Mouse (Mus musculus) embryonic fibroblast, embryonic 13.5 days (primary cell): ENCODE data around the gene Igf2r. TPM values are rescaled to one million over a fixed set of nuclear protein-coding genes. Genes with fewer than 3 reads are reported as not detected.

Experiments used
- H3K27ac ChIP-seq: 2 replicates; pipeline ENCODE4 v1.5.1; 2012; ENCODE audit warnings: low read length, control low read depth, inconsistent platforms; ENCODE audit not compliant: insufficient read depth
- H3K4me1 ChIP-seq: 2 replicates; pipeline ENCODE4 v1.6.1; 2011; ENCODE audit warnings: low read length; ENCODE audit not compliant: control insufficient read depth, insufficient read depth
- H3K4me3 ChIP-seq: 2 replicates; pipeline ENCODE4 v1.5.1; 2011; ENCODE audit warnings: mild to moderate bottlenecking, control low read depth, low read length; ENCODE audit not compliant: insufficient read depth
- CTCF ChIP-seq: IDR thresholded peaks from 2 replicates; pipeline ENCODE4 v1.5.1; 2011; ENCODE audit warnings: mild to moderate bottlenecking, control low read depth, low read length, moderate library complexity, borderline replicate concordance; ENCODE audit not compliant: insufficient read depth
- POLR2A ChIP-seq: IDR thresholded peaks from 2 replicates; pipeline ENCODE4 v1.6.1; 2011; ENCODE audit warnings: low read depth, mild to moderate bottlenecking, control low read depth, low read length, moderate library complexity
- polyA plus RNA-seq: library from polyadenylated mRNA; stranded (reverse); fragments of >200 nt; gene quantifications from 2 replicates; pipeline ENCODE4 v1.2.4, GENCODE M21; 2011; ENCODE audit warnings: low read depth; ENCODE audit not compliant: missing spikeins, insufficient read length

Igf2r gene
- polyA plus RNA-seq, 1 experiment = 249 TPM

DNA sequence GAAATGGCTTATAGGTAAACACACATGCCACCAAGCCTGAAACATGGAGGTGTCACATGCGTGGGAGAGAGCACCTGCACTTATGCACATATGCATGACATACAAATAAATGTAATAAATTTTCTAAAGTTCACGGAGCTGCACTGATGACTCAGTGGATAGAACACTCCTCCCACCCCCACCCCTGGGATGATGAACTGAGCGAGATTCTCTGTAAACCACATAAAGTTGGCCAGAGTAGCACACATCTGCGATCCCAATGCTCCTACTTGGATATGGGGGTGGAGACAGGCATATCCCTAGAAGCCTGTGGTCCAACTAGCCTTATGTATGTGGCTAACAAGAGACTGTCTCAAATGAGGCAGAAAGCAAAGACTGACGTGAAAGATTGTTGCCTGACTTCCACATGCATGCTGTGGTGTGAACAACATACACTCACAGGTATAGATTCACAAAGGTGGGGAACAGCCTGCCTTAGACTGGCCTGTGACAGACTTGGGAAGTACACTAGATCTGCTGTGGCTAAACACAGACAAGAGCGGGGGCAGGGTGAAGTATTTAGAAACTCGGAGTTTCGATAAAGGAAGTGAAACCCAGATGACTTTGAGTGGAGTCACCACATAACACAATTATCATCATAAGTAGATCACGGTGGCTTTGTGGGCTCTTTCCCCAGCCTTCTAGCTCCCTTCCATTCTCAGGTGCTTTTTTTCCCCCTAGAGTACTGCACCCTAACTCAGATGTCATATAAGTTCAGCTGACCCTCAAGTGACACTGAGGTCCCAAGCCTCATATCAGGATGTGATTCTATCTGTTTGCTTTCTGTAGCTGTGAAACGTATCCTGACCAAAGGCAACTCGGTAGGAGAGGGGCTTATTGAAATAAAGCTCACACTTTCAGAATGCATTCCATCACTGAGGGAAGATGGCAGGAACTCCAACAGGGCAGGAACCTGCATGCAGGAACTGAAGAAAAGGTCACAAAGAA is 13.7 kb upstream of the Igf2r start:
- H3K27ac ChIP-seq = peak overlapping the region; percentile 97
- TF ChIP-seq CTCF (no peak), POLR2A (peak; percentile 54)
- H3K4me1 ChIP-seq = peaks cover 20% of the 10 kb centered on the region
- H3K4me3 ChIP-seq = no peak overlapping the region

- peak overlapping the region; percentile 98 for H3K27ac ChIP-seq
- H3K4me3 ChIP-seq = no peak overlapping the region
- TF ChIP-seq POLR2A (no peak), CTCF (no peak)
- peaks cover 20% of the 10 kb centered on the region for H3K4me1 ChIP-seq
These were observed 11.6 kb upstream of the Igf2r start for GRCm38 (mm10) chr17:12781101-12781500.

- TF ChIP-seq POLR2A (no peak; the same call in 1 of the 2 replicates), CTCF (no peak)
- Histone ChIP-seq H3K27ac (peak overlapping the region; percentile 98), H3K4me1 (peaks cover 20% of the 10 kb centered on the region), H3K4me3 (no peak overlapping the region)
These were observed 10.7 kb upstream of the Igf2r start for GRCm38 (mm10) chr17:12780125-12780524.

GRCm38 (mm10) chr17:12779442-12779841 is 10.0 kb upstream of the Igf2r start:
- peaks cover 20% of the 10 kb centered on the region for H3K4me1 ChIP-seq
- H3K4me3 ChIP-seq = no peak overlapping the region
- peak overlapping the region; percentile 98; the same call in 1 of the 2 replicates for H3K27ac ChIP-seq
- TF ChIP-seq POLR2A (no peak), CTCF (no peak)

- Histone ChIP-seq H3K4me1 (no peaks in the 10 kb centered on the region), H3K27ac (no peak overlapping the region), H3K4me3 (no peak overlapping the region)
- TF ChIP-seq POLR2A = no peak
- no peak for TF ChIP-seq CTCF
These were observed 4.5 kb upstream of the Igf2r start for GRCm38 (mm10) chr17:12773956-12774355.

GRCm38 (mm10) chr17:12770500-12770899 is 1.0 kb upstream of the Igf2r start:
- Histone ChIP-seq H3K4me3 (no peak overlapping the region), H3K27ac (no peak overlapping the region), H3K4me1 (no peaks in the 10 kb centered on the region)
- no peak for TF ChIP-seq CTCF
- no peak for TF ChIP-seq POLR2A

DNA sequence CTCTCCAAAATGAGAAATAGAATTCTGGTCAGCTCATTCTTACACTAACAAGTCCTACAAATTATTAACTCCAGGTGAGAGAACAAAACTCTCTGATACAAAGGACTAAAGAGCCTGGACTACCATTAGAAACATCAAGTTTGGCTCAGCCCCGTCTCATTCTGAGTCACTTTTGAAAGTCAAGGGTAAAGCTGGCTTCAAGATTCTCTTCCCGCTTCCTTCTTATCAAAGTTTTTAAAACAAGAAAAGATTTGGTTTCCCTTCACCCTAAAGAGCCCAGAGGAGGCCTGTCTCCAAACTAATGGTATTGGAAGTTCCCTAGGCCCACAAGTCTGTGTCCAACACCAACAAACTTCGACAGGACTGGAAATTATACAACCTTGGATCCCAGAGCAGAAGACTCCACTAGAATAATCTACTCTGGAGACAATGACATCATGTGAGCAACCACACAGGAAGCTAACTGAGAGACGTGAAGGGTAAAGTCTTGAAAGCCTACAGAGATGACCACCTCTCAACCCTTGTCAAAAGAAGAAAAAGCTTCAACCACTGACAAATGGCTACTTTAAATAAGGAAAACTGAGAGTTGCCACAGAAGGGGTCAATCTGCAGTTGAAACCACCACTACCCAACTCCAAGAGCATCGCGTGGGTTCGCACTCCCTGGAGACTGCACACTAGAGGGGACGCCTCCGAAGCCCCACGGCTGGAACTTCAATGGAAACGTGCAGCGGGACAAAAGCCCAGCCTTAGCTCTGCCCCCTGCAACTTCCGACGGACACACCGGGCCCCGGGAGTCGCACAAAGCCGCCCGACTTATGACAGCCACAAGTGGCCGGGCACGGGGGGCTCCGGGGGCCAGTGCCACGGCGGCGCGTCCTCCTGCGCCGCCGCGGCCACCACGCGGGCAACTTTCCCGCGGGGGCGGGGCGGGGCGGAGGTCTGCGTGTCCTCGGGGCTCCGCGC is 767 bp downstream of the Igf2r start:
- Histone ChIP-seq H3K27ac (peak overlapping the region; percentile 61), H3K4me3 (peak overlapping the region; percentile 61), H3K4me1 (no peaks in the 10 kb centered on the region; the same call in 1 of the 2 replicates)
- TF ChIP-seq POLR2A = no peak
- TF ChIP-seq CTCF = no peak

- TF ChIP-seq POLR2A (no peak), CTCF (no peak)
- Histone ChIP-seq H3K4me3 (peak overlapping the region; percentile 61), H3K4me1 (no peaks in the 10 kb centered on the region; the same call in 1 of the 2 replicates), H3K27ac (no peak overlapping the region)
These were observed 2.1 kb downstream of the Igf2r start for GRCm38 (mm10) chr17:12767294-12767852.

GRCm38 (mm10) chr17:12763412-12763811 is 6.1 kb downstream of the Igf2r start:
- no peak overlapping the region for H3K4me3 ChIP-seq
- TF ChIP-seq CTCF = no peak
- no peak for TF ChIP-seq POLR2A
- peaks cover 5% of the 10 kb centered on the region; the same call in 1 of the 2 replicates for H3K4me1 ChIP-seq
- H3K27ac ChIP-seq = no peak overlapping the region
